Mouse (Mus musculus): ENCODE measurements around the gene Syp. TPM values are rescaled to one million over a fixed set of nuclear protein-coding genes. Genes with fewer than 3 reads are reported as not detected.
A peak's percentile ranks its signal among the peaks of the same experiment; 100 is the strongest.

The Syp gene
- polyA plus RNA-seq, 2 experiments = 0.51 to 2.1 TPM

DNA sequence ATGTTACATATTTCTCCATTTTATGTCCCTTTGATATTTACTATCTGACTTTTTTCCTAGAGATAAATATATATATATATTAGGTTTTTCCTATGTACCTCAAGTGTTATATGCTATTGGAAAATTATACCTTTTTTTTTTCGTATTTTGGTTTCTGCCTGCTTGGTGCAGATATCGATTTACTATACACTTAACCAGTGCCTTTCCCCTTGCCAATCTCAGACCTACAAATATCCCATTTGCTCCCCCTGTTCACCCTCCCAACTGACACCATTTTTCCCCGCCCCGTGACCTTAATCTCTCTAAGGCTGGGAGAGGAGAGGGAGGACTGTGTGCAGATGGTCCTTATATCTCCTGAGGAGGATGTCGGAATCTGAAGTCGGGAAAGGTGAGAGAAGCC, 31.5 kb upstream of the Syp start, which contains the start of gene Cacna1f:
Gene Cacna1f, plus strand, starts transcription at position 301 of the 400 bp plus-strand sequence.
- ATAC-seq (ENCODE audit: low FRiP score, low read depth) (no peak), DNase-seq (ENCODE audit: low spot score) (no peak)
- no peak for TF ChIP-seq POLR2A (IDR thresholded peaks at IDR 0.05; ENCODE audit: borderline replicate concordance, extremely low read depth, insufficient read depth, insufficient read length)
- Histone ChIP-seq H3K4me1 (ENCODE audit: control insufficient read depth, insufficient read depth, low read length) (no peaks in the 10 kb centered on the region), H3K27ac (replicated peaks; ENCODE audit: low read depth, low read length) (no peak within 1 kb of the TSS), H3K36me3 (ENCODE audit: control insufficient read depth, insufficient read depth, low read length) (no peaks in the 10 kb centered on the region), H3K9me3 (ENCODE audit: control insufficient read depth, low read length) (no peaks in the 10 kb centered on the region), H3K4me3 (replicated peaks; ENCODE audit: low read length) (no peak within 1 kb of the TSS), H3K9ac (ENCODE audit: low read depth, low read length, severe bottlenecking) (no peak within 1 kb of the TSS), H3K4me2 (replicated peaks; ENCODE audit: low read depth, low read length, severe bottlenecking) (no peak within 1 kb of the TSS), H3K27me3 (ENCODE audit: control insufficient read depth, insufficient read depth, low read length) (no peaks in the 10 kb centered on the region)
- 73% methylated on average over 6 of the region's 6 CpGs for WGBS

DNA sequence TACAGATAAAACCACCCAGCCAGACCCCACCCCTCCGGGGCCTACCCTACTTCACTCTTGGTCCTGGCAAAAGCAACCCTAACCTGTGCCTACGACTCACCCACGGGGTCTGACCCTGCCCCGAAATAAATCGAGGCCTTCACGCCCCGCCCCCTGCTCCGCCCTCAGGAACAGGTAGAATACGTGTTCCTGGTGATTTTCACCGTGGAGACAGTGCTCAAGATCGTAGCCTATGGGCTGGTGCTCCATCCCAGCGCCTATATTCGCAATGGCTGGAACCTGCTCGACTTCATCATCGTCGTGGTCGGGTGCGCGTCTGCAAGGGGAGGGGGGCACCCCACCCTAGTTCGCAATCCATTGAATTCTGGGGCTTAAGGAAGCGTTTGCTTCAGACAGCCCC, 28.2 kb upstream of the Syp start:
- Histone ChIP-seq H3K27ac (replicated peaks; ENCODE audit: low read depth, low read length) (no peak overlapping the region), H3K9ac (ENCODE audit: low read depth, low read length, severe bottlenecking) (peak overlapping the region; percentile 41; the same call in 1 of the 2 replicates), H3K27me3 (ENCODE audit: control insufficient read depth, insufficient read depth, low read length) (no peaks in the 10 kb centered on the region), H3K4me1 (ENCODE audit: control insufficient read depth, insufficient read depth, low read length) (no peaks in the 10 kb centered on the region), H3K4me2 (replicated peaks; ENCODE audit: low read depth, low read length, severe bottlenecking) (peak overlapping the region; percentile 61), H3K4me3 (replicated peaks; ENCODE audit: low read length) (peak overlapping the region; percentile 38), H3K9me3 (ENCODE audit: control insufficient read depth, low read length) (no peaks in the 10 kb centered on the region), H3K36me3 (ENCODE audit: control insufficient read depth, insufficient read depth, low read length) (no peaks in the 10 kb centered on the region)
- 28% methylated on average over 20 of the region's 21 CpGs for WGBS
- ATAC-seq (ENCODE audit: low FRiP score, low read depth) (no peak), DNase-seq (ENCODE audit: low spot score) (no peak)
- no peak for TF ChIP-seq POLR2A (IDR thresholded peaks at IDR 0.05; ENCODE audit: borderline replicate concordance, extremely low read depth, insufficient read depth, insufficient read length)

- H3K9ac ChIP-seq (ENCODE audit: low read depth, low read length, severe bottlenecking) = peak overlapping the region; percentile 41
- 38% methylated on average over 19 of the region's 26 CpGs for WGBS
- peak overlapping the region; percentile 38 for H3K4me3 ChIP-seq (replicated peaks; ENCODE audit: low read length)
- peak overlapping the region; percentile 61 for H3K4me2 ChIP-seq (replicated peaks; ENCODE audit: low read depth, low read length, severe bottlenecking)
- no peak overlapping the region for H3K27ac ChIP-seq (replicated peaks; ENCODE audit: low read depth, low read length)
- no peaks in the 10 kb centered on the region for H3K27me3 ChIP-seq (ENCODE audit: control insufficient read depth, insufficient read depth, low read length)
- ATAC-seq (ENCODE audit: low FRiP score, low read depth) (no peak), DNase-seq (ENCODE audit: low spot score) (no peak)
- H3K36me3 ChIP-seq (ENCODE audit: control insufficient read depth, insufficient read depth, low read length) = no peaks in the 10 kb centered on the region
- no peak for TF ChIP-seq POLR2A (IDR thresholded peaks at IDR 0.05; ENCODE audit: borderline replicate concordance, extremely low read depth, insufficient read depth, insufficient read length)
- no peaks in the 10 kb centered on the region for H3K4me1 ChIP-seq (ENCODE audit: control insufficient read depth, insufficient read depth, low read length)
- no peaks in the 10 kb centered on the region for H3K9me3 ChIP-seq (ENCODE audit: control insufficient read depth, low read length)
Measured at GRCm38 (mm10) chrX:7610536-7611258, 27.6 kb upstream of the Syp start.

DNA sequence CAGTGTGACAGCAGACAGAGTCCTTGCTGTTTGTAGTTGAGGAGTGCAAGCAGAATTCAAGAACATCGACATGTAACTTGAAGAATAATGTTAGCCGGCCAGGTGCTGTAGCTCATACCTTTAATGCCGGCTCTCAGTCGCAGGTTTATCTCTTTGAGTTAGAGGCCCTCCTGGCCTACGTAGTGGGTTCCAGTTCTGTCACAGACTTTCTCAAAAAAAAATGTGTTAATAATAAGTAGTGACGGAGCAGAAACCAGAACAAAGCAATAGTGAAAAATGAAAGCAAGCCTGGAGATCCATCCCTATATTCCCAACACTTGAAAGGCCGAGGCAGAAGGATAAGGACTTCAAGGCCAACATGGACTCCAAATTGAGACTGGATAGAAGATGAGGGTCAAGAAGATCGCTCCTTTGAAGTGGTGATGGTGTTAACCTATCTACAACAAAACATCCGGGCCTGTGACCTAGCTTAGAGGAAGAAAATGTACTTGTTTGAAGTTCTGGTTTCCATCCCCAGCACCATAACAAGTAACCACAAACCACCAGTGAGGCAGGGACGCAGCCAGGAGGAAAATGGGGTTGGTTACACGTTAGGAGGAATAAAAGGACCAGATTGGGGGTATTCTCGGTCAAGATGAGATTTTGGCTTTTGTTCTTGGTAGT, 20.3 kb upstream of the Syp start:
- Histone ChIP-seq H3K36me3 (ENCODE audit: control insufficient read depth, insufficient read depth, low read length) (no peaks in the 10 kb centered on the region), H3K9me3 (ENCODE audit: control insufficient read depth, low read length) (no peaks in the 10 kb centered on the region), H3K27me3 (ENCODE audit: control insufficient read depth, insufficient read depth, low read length) (no peaks in the 10 kb centered on the region), H3K4me1 (ENCODE audit: control insufficient read depth, insufficient read depth, low read length) (no peaks in the 10 kb centered on the region), H3K4me3 (replicated peaks; ENCODE audit: low read length) (no peak overlapping the region), H3K9ac (ENCODE audit: low read depth, low read length, severe bottlenecking) (no peak overlapping the region), H3K4me2 (replicated peaks; ENCODE audit: low read depth, low read length, severe bottlenecking) (no peak overlapping the region), H3K27ac (replicated peaks; ENCODE audit: low read depth, low read length) (no peak overlapping the region)
- TF ChIP-seq POLR2A (IDR thresholded peaks at IDR 0.05; ENCODE audit: borderline replicate concordance, extremely low read depth, insufficient read depth, insufficient read length) = no peak
- no peak for DNase-seq (ENCODE audit: low spot score)
- no peak for ATAC-seq (ENCODE audit: low FRiP score, low read depth)
- WGBS = 76% methylated on average over 12 of the region's 12 CpGs

DNA sequence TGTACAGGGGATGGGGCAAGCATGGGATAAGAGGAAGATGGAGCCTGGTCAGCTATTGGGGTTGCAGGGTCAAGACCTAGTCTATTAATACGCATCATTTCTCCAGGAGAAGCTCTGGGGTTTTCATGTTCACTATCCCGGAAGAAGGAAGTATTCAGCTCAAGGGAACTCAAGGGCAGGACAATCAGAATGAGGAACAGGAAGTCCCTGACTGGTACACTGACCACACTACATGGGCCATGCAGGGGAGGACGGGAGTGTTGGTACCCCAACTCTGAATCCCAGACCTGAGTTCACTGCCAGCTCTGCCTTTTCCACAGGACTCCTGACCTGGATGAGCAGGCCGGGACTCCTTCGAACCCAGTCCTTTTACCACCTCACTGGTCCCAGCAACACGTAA, 5.7 kb upstream of the Syp start:
- Histone ChIP-seq H3K36me3 (ENCODE audit: control insufficient read depth, insufficient read depth, low read length) (no peaks in the 10 kb centered on the region), H3K4me2 (replicated peaks; ENCODE audit: low read depth, low read length, severe bottlenecking) (no peak overlapping the region), H3K4me1 (ENCODE audit: control insufficient read depth, insufficient read depth, low read length) (no peaks in the 10 kb centered on the region), H3K9me3 (ENCODE audit: control insufficient read depth, low read length) (no peaks in the 10 kb centered on the region), H3K27me3 (ENCODE audit: control insufficient read depth, insufficient read depth, low read length) (no peaks in the 10 kb centered on the region), H3K9ac (ENCODE audit: low read depth, low read length, severe bottlenecking) (no peak overlapping the region), H3K27ac (replicated peaks; ENCODE audit: low read depth, low read length) (no peak overlapping the region), H3K4me3 (replicated peaks; ENCODE audit: low read length) (no peak overlapping the region)
- WGBS = 87% methylated on average over 6 of the region's 6 CpGs
- DNase-seq (ENCODE audit: low spot score) = no peak
- no peak for ATAC-seq (ENCODE audit: low FRiP score, low read depth)
- no peak for TF ChIP-seq POLR2A (IDR thresholded peaks at IDR 0.05; ENCODE audit: borderline replicate concordance, extremely low read depth, insufficient read depth, insufficient read length)
